Mouse (Mus musculus) ovary, postnatal 36 days (tissue): ENCODE results near the gene Hoxb7.

Experiments
- DNase-seq: peaks from one replicate; pipeline ENCODE4 v3.0.0; 2022; ENCODE audit warnings: low spot score, mixed read lengths

Gene Hoxb7

DNA sequence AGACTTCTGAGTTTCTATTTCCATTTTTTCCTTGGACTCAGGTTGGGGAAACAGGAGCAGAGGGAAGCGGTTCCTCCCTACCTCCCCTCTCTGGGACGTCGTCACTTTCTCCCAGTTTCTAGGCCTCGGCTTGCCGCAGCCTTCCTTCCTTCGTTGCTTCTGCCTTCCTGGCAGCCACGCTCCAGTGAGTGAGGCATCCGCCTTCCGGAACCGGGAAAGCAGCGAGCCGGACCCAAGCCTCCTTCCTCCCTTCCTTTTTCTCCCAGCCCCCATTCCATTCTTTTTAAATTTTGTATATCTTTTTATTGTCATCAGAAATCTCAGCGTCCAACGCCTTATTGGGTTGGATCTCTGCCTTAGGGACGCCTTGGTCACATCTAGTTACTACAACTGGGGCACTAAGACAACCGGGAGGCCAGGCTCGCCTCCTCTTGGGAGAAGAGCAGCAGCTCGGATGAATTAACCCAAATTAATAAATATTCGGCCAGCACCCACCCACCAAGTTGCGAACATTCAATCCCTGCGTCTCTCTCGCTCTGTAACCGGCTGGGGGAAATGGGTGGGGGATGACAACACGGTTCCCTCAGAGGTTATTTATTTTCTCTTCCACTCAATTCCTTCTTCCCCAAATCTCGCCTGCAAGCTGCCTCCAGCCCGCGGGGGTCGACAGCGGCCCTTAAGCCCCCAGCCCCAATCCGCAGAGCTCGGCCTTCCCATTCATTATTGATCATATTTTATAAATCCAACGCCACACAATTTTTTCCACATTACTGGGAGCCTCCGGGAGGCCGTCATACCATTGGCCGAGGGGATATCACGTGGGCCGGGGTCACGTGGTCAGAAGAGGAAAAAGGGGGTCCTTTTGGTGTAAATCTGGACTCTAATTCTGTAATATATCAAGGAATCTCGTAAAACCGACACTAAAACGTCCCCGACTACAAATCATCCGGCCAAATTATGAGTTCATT, at the start of gene Hoxb7:
TSS of gene Hoxb7 (plus strand) at position 853 of the 968 bp plus-strand sequence.
- peak; percentile 58 for DNase-seq

DNA sequence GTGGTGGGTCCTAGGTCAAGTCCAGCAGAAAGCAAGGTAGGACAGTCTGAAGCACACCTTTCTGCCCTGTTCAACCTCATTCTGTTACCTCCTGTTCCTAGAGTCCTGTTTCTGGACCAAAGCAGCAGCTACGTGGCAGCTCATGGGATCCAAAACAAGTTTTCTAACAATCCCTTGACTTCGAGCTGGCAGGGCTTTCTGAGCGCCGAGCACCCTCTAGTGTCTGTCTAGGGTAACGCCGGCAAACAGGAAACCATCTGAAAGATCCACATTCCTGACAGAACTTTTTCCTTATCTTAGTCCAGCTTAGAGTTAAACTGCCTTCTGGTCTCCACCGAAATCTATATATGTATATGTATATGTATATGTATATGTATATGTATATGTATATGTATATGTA, 46.2 kb upstream of the Hoxb7 start:
- DNase-seq: peak; percentile 46

DNA sequence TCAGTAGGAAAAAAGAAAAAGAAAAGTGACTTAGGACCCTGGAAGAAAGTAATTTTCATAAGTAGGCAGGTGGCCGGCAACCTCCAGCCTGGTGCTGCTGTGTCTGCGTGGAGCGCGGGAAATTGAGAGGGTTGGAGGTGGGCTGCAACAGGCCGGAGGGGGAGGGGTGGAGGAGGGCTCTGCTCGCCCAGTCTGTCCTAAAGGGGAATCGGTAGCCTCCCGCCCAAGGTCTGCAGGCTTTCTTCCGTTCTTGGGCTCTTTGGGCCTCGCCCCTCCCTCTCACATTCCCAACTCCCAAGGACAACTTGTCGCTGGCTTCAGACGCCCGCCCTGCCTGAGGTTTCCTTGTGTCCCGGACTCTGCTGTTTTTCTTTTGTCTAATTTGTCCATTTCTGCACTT, 35.5 kb upstream of the Hoxb7 start:
- peak; percentile 53 for DNase-seq

DNA sequence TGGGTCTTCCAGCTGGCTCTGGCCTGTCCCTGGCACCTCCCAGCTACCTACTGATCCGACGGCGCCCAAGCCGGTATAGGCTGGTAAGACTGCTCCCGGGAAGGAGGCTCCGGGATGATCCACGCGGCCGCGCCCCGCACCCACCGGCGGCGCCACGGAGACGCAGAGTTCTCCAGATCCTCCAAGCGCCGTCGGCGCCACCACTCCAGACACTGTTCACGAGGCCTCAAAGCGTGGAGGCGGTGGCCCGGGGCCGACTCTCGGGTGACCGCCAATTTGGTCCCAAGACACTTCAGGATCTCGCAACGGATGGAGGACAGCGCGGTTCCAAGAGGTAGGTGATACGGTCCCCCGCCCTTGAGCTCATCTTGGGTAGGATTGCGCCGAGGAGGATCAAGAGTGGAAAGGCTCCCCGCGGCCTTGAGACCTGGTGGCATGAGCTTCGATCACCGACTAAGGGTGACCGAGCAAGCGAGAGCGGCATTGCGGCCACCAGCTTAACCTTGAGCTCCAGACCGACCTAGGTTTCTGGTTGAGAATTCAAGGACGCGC, 34.9 kb upstream of the Hoxb7 start:
- DNase-seq: peak; percentile 42

DNA sequence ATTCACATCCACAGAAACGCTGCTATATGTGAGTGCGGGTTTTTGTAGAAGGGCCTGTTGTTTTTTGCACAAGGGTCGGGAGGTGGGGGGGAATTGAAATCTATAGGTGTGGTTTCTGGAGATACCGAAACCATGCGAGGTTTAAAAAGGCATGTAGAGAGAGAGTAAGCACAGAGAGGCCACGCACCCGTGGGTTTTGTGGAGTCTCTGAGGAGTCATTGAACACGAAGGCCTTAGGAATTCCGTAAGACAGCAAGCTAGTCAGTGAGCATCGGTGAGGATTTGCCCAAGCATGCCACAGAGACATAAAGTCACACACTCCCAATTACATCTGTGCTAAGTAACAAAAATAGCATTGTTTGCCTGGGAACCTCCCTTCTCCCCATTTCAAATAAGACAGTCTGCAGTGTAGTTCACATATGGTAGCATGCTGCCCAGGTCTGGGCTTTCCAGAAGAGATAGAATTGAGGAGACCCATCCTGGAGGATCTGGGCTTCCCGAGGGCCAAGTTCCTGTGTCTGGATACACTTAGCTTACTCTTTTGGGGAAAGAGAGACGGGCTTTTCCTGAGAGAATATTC, 33.8 kb upstream of the Hoxb7 start:
- no peak for DNase-seq

DNA sequence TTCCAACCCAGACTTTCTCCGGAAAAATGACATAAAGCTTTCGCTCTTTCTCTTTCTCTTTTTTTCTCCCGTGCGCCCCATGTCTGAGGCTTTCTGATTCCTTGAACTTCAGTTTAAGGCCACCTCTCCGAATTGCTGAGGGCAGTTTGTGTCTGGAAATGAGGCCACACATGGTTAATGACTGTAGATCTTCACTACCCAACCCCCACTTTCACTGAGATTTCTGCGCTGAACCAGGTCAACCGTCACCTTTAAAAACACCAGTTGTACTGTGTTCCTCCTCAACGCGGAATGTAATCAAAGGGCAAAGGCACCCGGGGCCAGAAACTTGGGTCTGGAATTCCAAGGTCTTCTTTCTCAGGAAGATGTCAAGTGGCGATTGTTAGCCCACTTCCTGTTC, 32.2 kb upstream of the Hoxb7 start:
- DNase-seq: no peak

DNA sequence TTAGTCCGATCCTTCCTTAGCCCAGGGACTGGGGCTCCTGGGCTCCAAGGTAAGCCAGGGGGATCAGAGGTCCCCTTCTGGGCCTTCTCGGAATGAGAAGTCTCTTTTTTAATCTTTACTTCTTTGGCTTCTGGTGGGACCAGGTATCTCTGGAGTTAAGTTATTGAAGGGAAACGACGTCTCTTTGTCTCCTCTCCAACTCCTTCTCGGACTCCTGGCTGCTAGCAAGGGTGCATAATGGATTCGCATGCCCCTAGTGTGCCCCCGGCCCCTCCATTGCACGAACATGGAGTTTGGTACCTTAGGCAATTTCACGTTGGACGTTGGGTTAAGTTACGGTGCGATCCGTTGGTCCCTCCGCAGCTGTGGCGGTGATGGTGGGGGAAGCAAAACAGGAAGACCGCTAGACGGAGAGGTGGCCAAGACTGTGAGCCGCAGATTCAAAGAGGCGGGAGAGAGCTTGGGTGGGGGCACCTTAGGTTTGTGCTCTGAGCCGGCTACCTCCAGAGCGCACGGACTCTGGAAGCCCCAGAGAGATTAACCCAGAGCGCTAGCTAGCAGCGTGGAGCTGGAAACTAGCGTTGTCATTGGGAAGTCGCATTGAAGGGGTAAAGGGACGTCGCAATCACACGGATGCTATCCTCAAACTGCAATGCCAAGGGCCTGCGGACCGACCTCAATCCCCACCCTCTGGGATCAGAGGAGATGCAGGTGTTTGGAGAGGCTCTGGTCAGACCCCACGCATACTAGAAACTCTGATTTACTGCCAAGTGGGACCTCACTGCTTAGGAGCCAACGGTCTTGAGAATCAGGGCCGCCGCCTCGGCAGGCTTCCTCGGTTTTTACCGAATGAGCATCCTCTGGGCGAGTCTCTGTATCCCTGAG, 31.1 kb upstream of the Hoxb7 start:
- no peak for DNase-seq

DNA sequence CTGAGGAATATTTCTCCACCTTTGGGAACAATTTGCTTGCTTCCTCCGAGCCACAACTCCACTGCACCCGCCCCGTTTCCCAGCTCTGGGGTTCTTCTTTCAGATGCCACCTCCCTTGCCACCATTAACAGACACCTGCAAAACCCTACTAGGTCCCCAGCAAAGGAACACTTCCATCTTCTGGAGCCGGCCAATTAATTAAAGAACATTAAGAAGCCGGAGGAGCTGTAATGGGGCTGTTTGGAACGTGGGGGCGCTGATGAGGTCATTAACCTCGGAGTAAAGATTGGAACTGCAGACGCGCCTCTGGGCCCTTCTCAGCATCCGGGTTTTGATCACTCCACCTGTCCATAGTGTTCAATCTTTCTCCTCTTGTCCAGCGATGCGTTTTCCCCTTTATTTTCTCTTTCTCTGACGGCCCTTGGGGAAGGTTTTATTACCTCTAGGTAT, 30.4 kb upstream of the Hoxb7 start:
- DNase-seq: no peak

DNA sequence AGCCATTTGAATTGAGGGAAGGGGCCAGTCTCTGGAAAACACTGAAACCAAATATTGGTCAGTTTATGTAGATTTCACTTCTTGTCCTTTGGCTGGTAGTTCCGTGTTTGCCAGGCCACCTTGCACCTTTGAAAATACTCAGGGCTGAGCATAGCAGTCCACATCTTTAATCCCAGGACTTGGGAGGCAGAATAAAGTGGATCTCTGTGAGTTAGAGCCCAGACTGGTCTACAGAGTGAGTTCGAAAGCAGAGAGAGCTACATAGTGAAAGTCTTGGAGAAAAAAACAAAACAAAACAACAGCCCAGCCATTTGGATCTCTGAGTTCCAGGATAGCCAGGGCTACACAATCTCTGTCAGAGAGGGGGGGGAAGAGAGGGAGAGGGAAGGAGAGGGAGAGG, 29.3 kb upstream of the Hoxb7 start:
- no peak for DNase-seq

DNA sequence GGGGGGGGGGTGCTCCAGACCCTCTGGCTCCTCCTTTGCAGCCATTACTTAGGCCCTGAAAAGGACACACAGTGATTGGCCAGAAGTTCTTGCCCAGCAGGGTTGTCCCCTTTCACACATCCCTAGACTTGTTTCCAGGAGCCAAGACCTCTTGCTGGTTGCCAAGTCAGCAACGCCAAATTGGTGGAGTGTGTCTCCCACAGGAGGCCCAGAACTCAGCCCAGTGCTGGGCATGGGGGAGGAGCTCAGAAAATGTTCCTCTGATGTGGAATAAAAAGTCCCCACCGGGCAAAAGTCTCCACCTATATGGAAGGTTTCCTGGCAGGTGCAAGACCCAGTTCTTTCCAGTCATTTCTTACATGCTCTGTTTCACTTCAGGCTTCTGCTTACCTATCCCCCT, 27.4 kb upstream of the Hoxb7 start:
- DNase-seq: no peak

DNA sequence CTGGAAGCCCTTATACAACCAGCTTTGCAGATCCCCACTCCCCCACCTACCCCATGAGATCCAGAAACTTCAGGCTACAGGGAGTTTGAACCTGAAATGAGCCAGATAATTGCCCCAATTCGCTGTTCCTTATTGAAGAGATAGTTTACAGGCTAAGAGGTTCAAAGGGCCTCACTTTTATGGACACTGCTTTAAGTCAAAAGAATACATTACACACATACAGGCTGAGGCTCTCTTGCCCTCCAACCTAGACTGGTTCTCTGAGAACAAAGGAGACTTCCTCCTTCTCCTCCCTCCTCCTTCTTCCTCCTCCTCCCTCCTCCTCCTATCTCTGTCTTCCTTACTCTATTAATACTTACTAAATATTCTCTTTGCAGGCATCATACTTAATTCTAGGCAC, 26.9 kb upstream of the Hoxb7 start:
- DNase-seq: no peak

DNA sequence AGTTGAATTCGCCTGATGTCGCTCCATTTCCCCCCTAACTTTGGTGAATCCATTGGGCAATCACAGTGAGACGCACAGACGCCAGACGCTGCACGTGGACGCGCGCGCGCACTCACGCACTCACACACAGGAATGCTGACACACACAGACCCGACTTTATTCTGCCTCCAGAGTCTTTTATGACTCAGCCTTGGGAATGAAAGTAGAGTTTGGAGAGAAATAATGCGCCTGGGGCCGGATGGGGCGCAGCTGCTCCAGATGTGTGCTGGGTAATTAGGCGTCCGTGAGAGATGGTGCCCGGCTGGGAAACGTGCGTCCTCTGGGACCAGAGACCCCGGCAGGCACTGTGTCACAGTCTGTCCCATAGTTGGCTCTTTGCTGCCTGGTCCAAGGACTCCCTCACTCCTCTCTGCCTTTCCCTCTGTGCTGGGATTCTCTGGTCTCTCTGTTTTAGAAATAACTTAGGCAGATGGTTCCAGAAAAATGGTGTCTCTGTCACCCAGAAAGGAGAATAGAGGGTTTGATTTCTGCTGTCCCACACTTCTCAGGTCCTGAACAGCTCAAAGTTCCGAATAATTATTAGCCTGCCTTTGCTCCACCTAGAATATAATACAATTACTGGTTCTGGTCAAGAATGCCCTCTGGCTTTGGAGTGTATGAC, 26.0 kb upstream of the Hoxb7 start:
- DNase-seq: no peak

DNA sequence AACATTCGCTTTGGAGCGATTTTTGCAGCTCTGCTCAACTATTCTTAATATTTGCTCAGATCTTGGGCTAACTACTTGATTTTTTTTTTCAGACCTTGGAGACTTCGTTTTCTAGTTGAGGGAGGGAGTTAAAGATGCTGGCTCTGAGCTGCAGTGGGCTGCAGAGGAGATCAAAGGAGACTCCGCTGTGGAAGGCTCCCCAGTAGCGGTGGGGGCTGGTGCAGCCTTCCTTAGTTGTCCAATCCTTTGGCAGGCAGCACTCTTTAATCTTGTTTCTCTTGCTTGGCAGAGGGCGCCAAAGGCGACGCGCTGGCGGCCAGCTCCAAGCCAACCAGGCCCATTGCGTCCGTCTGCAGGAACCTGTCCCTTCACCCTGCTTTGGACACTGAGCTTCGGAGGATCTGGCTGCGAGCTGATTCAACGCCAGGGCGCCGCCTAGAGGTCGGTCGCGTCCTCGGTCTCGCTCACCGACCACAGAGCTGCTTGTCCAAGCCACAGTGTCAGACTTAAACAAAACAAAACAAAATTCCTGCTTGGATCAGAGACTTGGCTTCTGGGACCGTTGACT, 25.0 kb upstream of the Hoxb7 start:
- peak; percentile 79 for DNase-seq

DNA sequence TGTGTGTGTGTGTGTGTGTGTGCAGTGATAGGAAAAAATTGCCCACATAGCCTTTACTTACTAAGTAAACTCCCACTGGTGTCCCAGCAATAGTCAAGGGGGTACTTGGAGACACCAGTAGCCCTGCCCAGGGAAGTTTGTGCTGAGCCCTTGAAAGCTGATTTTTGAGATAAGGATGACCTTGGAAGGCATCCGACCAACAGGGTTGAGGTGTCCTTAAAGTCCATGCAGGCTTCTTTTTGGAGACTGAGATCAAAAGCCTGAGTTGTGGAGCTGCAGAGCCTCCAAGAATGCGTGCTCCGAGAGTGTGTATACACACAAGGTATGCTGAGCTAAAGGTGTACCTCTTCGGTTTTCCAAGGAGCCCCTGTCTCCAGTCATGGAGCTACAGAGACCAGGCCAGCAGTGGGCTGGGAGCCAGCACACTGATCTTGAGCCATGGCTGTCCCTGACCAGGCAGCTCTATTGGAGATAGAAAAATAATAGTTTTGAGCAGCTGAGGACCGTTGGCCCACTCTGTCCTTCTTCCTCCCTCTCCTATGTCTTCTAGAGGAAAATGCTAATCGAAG, 24.1 kb upstream of the Hoxb7 start:
- no peak for DNase-seq

DNA sequence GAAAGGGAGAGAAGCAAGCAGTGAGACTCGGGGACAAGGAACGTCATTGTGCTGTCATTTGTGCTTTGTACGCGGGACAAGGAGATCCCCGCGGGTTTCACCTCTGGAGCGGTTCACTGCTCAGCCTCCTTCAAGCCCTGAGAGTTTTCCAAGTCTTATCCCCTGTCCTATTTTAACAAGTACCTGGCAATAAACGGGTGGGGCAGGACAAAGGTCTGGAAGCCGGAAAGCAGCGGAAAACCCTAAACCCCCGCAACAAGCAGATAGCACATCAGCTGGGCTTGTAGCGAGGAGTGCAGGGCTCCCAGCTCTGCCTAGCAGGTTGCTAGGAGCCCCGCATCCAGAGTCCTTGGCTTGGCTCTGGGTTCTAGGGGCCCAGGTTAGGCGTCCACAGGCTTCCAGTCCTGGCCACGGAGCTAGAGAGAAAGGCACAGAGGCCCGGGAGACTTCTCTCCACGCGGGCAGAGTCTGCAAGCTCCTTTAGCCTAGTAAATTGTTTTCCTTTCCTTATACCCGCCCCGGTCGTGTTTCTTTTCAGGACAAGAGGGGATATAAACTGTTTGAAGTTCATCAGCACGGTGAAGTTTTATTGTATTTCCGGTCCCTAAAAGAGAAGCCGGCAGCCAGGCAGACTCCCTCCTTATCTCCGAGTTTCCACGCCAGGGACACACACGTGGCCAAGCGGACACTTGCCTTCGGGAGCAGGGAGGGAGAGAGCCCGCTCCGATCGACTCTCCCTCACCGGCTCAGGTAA, 22.6 kb upstream of the Hoxb7 start:
- no peak for DNase-seq

DNA sequence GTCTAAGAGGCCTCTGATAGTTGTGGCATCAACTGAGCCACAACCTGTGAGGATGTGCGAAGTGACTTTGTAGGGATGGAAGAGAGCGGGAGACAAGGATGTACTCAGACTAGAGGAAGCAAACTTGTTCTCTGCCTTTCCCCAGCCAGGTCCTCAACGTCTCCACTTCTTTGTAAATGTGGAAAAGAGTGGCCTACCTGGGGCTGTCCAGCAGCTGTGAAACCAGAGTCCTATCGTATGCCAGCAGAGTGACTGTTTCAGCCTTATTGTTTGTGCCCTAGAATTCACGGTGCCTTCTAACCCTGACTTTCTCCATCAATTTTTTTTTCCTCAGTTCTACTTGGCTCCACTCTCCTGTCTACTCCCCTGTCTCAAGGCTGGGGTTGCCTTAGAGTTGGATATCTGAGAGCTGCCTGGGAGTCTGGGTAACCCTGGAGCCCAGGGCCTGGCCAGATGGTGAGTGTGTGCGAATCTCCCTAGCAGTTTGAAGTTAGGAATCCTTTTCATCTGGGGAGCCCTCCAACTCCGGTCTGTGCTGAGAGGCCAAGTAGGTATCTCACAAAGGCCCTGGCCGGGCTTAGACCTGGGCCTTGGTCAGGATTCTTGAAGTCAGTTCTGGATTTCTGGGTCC, 21.9 kb upstream of the Hoxb7 start:
- no peak for DNase-seq

DNA sequence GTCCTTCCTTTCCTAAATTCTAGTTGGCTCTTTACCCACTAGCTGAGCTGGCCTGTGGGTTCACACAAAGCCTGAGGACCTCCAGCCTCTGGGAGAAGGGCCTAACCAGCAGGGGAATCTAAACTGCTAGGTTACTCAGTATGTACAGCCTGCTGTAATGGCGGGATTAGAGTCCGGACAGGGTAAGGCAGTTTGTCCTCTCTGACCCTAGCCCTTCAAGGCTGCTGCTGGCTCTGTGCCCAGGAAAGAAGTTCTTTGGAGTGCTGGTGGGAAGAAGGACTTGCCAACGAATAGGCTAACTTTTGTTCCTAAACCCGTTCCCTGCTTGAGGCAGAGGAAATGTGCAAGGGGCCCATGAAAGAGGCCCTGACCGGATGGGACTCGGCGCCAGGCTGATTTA, 20.5 kb upstream of the Hoxb7 start:
- DNase-seq: peak; percentile 50

DNA sequence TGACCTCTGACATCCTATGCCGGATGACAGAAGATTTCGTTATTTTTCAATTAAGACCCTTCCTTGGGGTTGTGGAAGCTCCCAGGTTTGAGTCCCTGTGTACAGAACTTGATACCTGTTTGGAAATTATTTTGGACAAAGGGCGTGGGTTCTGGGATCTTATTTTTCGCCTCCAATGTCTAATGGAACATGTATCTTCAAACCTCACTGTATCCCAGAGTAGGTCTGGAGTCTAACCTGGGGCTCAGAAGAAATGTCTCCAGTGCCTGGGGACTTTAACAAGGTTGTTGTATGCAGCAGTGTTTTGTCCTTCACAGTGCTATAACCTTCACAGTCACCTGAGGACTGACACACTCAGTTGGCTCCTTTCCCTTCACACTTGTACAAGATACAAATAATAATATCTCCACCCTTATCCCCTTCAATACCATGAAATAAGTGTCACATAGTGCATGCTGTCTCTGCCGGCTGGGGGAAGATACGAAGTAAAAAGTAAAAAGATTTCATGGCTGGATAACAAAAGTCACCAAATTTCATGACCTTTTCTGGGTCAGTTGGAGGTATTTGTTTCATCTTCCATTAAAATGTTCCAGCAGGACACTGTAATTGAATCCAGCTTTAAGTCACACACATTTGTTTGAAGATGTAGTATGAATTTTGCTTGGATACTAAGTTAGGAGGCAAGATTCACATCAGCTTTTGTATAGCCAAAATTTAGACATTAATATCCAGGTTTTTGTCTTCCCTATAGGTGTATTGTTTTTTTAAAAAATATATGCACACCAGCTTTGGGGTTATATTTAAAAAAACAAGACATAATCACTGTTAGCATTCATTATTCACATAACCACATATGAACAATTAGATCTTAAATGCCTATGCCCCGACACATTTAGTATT, 19.2 kb upstream of the Hoxb7 start:
- no peak for DNase-seq
